Mouse (Mus musculus): ENCODE data around the gene Hadh. TPM values are rescaled to one million over a fixed set of nuclear protein-coding genes. Genes with fewer than 3 reads are reported as not detected.

Gene Hadh
- polyA plus RNA-seq, 2 experiments, result 106 to 116 TPM

- no peak overlapping the region for H3K4me2 ChIP-seq (replicated peaks; ENCODE audit: low read depth, low read length, severe bottlenecking)
- no peak overlapping the region for H3K27ac ChIP-seq (replicated peaks; ENCODE audit: low read depth, low read length)
- H3K4me1 ChIP-seq (ENCODE audit: control insufficient read depth, insufficient read depth, low read length), result peaks cover 10% of the 10 kb centered on the region
- no peak for TF ChIP-seq POLR2A (IDR thresholded peaks at IDR 0.05; ENCODE audit: borderline replicate concordance, extremely low read depth, insufficient read depth, insufficient read length)
- H3K27me3 ChIP-seq (ENCODE audit: control insufficient read depth, insufficient read depth, low read length), result no peaks in the 10 kb centered on the region
- H3K4me3 ChIP-seq (replicated peaks; ENCODE audit: low read length), result no peak overlapping the region
- DNase-seq (ENCODE audit: low spot score) (no peak), ATAC-seq (ENCODE audit: low FRiP score, low read depth) (no peak)
- WGBS, result 90% methylated on average over 15 of the region's 15 CpGs
- no peak overlapping the region for H3K9ac ChIP-seq (ENCODE audit: low read depth, low read length, severe bottlenecking)
- peaks cover 9% of the 10 kb centered on the region; the same call in 1 of the 2 replicates for H3K36me3 ChIP-seq (ENCODE audit: control insufficient read depth, insufficient read depth, low read length)
- no peaks in the 10 kb centered on the region for H3K9me3 ChIP-seq (ENCODE audit: control insufficient read depth, low read length)
These were observed 8.0 kb downstream of the Hadh start for GRCm38 (mm10) chr3:131263766-131264486.

- no peak for DNase-seq (ENCODE audit: low spot score)
- H3K4me1 ChIP-seq (ENCODE audit: control insufficient read depth, insufficient read depth, low read length), result no peaks in the 10 kb centered on the region
- H3K9me3 ChIP-seq (ENCODE audit: control insufficient read depth, low read length), result no peaks in the 10 kb centered on the region
- no peak overlapping the region for H3K9ac ChIP-seq (ENCODE audit: low read depth, low read length, severe bottlenecking)
- no peak for TF ChIP-seq POLR2A (IDR thresholded peaks at IDR 0.05; ENCODE audit: borderline replicate concordance, extremely low read depth, insufficient read depth, insufficient read length)
- 96% methylated on average over 6 of the region's 6 CpGs for WGBS
- no peak overlapping the region for H3K4me2 ChIP-seq (replicated peaks; ENCODE audit: low read depth, low read length, severe bottlenecking)
- no peak for ATAC-seq (ENCODE audit: low FRiP score, low read depth)
- H3K4me3 ChIP-seq (replicated peaks; ENCODE audit: low read length), result no peak overlapping the region
- H3K27ac ChIP-seq (replicated peaks; ENCODE audit: low read depth, low read length), result no peak overlapping the region
- H3K27me3 ChIP-seq (ENCODE audit: control insufficient read depth, insufficient read depth, low read length), result no peaks in the 10 kb centered on the region
- H3K36me3 ChIP-seq (ENCODE audit: control insufficient read depth, insufficient read depth, low read length), result peaks cover 3% of the 10 kb centered on the region; the same call in 1 of the 2 replicates
These were observed 11.5 kb downstream of the Hadh start for GRCm38 (mm10) chr3:131260418-131260817.

DNA sequence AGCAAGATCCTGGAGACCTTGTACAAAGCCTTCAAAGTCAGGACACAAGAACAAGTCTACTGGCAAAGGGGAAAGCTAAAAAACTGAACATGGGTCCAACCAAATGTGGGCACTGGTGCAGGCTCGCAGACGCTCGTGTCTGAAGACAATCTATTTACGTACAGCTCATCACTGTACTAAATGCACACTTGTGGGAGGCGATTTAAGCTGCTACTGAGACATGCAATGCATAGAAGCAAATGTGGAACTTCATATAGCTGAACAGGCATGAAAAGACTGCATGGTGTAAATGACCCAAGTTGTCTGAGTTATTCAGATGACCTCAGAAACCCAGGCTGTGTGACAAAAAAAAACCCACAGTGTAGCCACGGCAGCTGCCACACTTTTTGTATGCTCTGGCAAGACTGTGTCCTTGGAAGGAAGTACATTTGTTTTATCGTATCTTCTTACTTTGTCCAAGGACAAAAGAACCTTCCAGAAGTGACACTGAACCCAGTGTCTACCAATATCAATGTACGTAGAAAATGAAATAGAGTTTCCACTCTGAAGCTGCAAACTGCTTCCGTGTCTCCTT, 12.4 kb downstream of the Hadh start:
- Histone ChIP-seq H3K9ac (ENCODE audit: low read depth, low read length, severe bottlenecking) (no peak overlapping the region), H3K4me3 (replicated peaks; ENCODE audit: low read length) (no peak overlapping the region), H3K4me2 (replicated peaks; ENCODE audit: low read depth, low read length, severe bottlenecking) (no peak overlapping the region), H3K27ac (replicated peaks; ENCODE audit: low read depth, low read length) (no peak overlapping the region), H3K27me3 (ENCODE audit: control insufficient read depth, insufficient read depth, low read length) (no peaks in the 10 kb centered on the region), H3K9me3 (ENCODE audit: control insufficient read depth, low read length) (no peaks in the 10 kb centered on the region), H3K4me1 (ENCODE audit: control insufficient read depth, insufficient read depth, low read length) (no peaks in the 10 kb centered on the region), H3K36me3 (ENCODE audit: control insufficient read depth, insufficient read depth, low read length) (peaks cover 3% of the 10 kb centered on the region; the same call in 1 of the 2 replicates)
- no peak for DNase-seq (ENCODE audit: low spot score)
- no peak for ATAC-seq (ENCODE audit: low FRiP score, low read depth)
- no peak for TF ChIP-seq POLR2A (IDR thresholded peaks at IDR 0.05; ENCODE audit: borderline replicate concordance, extremely low read depth, insufficient read depth, insufficient read length)
- 89% methylated on average over 9 of the region's 9 CpGs for WGBS

DNA sequence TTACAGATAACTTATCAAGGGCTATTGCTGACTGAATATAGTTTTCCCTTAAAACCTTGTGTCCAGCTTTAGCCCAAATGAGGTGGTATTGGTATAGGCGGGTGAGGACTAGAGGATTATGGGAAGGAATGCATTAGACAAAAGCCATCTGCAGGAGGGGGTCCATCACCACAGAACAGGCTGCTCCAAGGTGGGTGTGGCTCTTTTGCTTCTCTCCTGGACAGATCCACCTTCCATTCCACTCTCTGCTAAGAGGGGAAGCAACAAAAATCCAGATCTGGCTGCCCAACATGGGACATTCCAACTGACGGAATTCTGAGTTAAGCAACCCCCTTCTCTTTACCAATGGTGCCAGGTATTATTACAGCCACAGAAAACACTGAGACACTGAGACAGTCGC, 13.0 kb downstream of the Hadh start:
- WGBS, result 89% methylated on average over 3 of the region's 3 CpGs

DNA sequence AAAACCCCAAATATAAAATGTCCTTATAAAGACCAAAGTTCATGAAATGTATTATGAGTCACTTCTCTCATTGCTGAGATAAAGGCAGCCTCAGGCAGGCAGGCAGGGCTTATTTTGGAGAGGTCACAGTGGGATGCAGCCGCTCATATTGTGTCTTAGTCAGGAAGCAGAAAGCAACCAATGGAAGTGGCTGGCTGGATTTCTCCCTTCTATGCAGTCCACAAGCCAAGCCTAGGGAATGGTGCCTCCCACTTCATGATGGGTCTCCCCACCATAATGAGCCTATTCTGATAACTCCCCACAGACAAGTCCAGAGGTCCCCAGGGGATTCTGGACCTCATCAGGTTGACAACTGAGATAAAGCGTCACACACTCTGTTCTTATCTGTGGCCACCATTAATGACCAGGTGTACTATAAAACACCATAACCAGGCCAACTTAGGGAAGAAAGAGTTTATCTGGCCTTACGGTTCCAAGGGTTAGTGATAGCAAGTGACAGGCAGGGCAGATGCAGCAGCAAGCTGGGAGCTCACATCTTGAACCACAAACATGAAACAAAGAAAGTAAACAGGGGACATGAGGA, 16.4 kb downstream of the Hadh start:
- H3K4me3 ChIP-seq (replicated peaks; ENCODE audit: low read length), result no peak overlapping the region
- ATAC-seq (ENCODE audit: low FRiP score, low read depth), result no peak
- no peak for TF ChIP-seq POLR2A (IDR thresholded peaks at IDR 0.05; ENCODE audit: borderline replicate concordance, extremely low read depth, insufficient read depth, insufficient read length)
- no peaks in the 10 kb centered on the region for H3K4me1 ChIP-seq (ENCODE audit: control insufficient read depth, insufficient read depth, low read length)
- no peaks in the 10 kb centered on the region for H3K9me3 ChIP-seq (ENCODE audit: control insufficient read depth, low read length)
- DNase-seq (ENCODE audit: low spot score), result no peak
- no peak overlapping the region for H3K4me2 ChIP-seq (replicated peaks; ENCODE audit: low read depth, low read length, severe bottlenecking)
- no peak overlapping the region for H3K27ac ChIP-seq (replicated peaks; ENCODE audit: low read depth, low read length)
- H3K27me3 ChIP-seq (ENCODE audit: control insufficient read depth, insufficient read depth, low read length), result no peaks in the 10 kb centered on the region
- 95% methylated on average over 3 of the region's 3 CpGs for WGBS
- H3K9ac ChIP-seq (ENCODE audit: low read depth, low read length, severe bottlenecking), result no peak overlapping the region
- peaks cover 5% of the 10 kb centered on the region; the same call in 1 of the 2 replicates for H3K36me3 ChIP-seq (ENCODE audit: control insufficient read depth, insufficient read depth, low read length)

More for the DNA sequence above, 13.0 kb downstream of the Hadh start:
- TF ChIP-seq POLR2A (IDR thresholded peaks at IDR 0.05; ENCODE audit: borderline replicate concordance, extremely low read depth, insufficient read depth, insufficient read length), result no peak
- Histone ChIP-seq H3K4me1 (ENCODE audit: control insufficient read depth, insufficient read depth, low read length) (no peaks in the 10 kb centered on the region), H3K27me3 (ENCODE audit: control insufficient read depth, insufficient read depth, low read length) (no peaks in the 10 kb centered on the region), H3K9me3 (ENCODE audit: control insufficient read depth, low read length) (no peaks in the 10 kb centered on the region), H3K4me2 (replicated peaks; ENCODE audit: low read depth, low read length, severe bottlenecking) (no peak overlapping the region), H3K9ac (ENCODE audit: low read depth, low read length, severe bottlenecking) (no peak overlapping the region), H3K36me3 (ENCODE audit: control insufficient read depth, insufficient read depth, low read length) (peaks cover 3% of the 10 kb centered on the region; the same call in 1 of the 2 replicates), H3K4me3 (replicated peaks; ENCODE audit: low read length) (no peak overlapping the region), H3K27ac (replicated peaks; ENCODE audit: low read depth, low read length) (no peak overlapping the region)
- DNase-seq (ENCODE audit: low spot score), result no peak
- no peak for ATAC-seq (ENCODE audit: low FRiP score, low read depth)
